Mouse (Mus musculus): ENCODE measurements around the gene 1700029F12Rik. TPM values are rescaled to one million over a fixed set of nuclear protein-coding genes. Genes with fewer than 3 reads are reported as not detected.

1700029F12Rik gene
- total and polyA plus RNA-seq, 3 experiments, result not detected

DNA sequence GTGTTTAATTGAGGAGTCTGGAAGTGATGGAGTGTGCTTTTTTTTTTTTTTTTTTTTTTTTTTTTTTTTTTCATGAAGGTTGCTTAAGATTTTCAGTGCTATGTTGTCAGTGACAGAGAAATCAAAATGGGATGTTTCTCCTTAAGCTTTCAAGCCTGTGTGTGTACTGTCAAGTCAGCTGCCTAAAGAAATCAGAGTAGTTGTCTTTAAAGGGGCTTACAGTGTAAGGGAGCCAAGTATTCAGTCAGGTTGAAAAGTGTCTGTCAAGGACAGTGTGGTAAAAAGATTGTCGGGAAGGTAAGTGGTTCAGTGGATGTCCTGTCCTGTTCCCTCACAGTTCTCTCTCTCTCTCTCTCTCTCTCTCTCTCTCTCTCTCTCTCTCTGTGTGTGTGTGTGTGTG, 39.3 kb upstream of the 1700029F12Rik start:
- Histone ChIP-seq H3K27me3 (replicated peaks) (no peaks in the 10 kb centered on the region), H3K4me2 (ENCODE audit: insufficient read depth, low read depth, poor library complexity, severe bottlenecking) (no peak overlapping the region), H3K9me3 (replicated peaks; ENCODE audit: low read length) (peaks cover 6% of the 10 kb centered on the region), H3K9ac (ENCODE audit: insufficient read depth, low read depth) (no peak overlapping the region), H3K27ac (ENCODE audit: insufficient read depth, low read depth) (no peak overlapping the region), H3K79me2 (replicated peaks; ENCODE audit: control insufficient read depth, extremely low read depth, insufficient read depth, poor library complexity, severe bottlenecking) (no peaks in the 10 kb centered on the region), H3K4me3 (replicated peaks in 1 of 3; ENCODE audit: low read depth in 2 of 3, low read length in 2 of 3, poor library complexity in 1 of 3) (no peak overlapping the region), H3K36me3 (replicated peaks in 1 of 2; ENCODE audit: control insufficient read depth in 1 of 2, insufficient read depth in 1 of 2, low read length in 1 of 2) (no peaks in the 10 kb centered on the region), H3K4me1 (ENCODE audit: control insufficient read depth in 1 of 2, insufficient read depth in 2 of 2) (no peaks in the 10 kb centered on the region)
- no peak for TF ChIP-seq IRF4 (IDR thresholded peaks at IDR 0.05; ENCODE audit: low read depth, low read length)
- TF ChIP-seq POLR2A (IDR thresholded peaks at IDR 0.05; ENCODE audit: low read depth, low read length), result no peak
- no peak for TF ChIP-seq SIN3A (IDR thresholded peaks at IDR 0.05; ENCODE audit: low read length)
- TF ChIP-seq RCOR1 (conservative IDR thresholded peaks at IDR 0.05; ENCODE audit: low read depth, low read length), result no peak
- TF ChIP-seq PAX5 (IDR thresholded peaks at IDR 0.05; ENCODE audit: low read length), result no peak
- in situ Hi-C loops (cut with MboI; ENCODE audit: low pct_ligation_motif_present, low pct_unique_long_range_greater_than_20kb, low sequenced_read_pairs), result no loop called here
- dilution Hi-C loops (cut with MboI; ENCODE audit: extremely low pct_ligation_motif_present, extremely low pct_unique_long_range_greater_than_20kb, low sequenced_read_pairs), result no loop called here
- no peak for DNase-seq (ENCODE audit: extremely low read depth)

DNA sequence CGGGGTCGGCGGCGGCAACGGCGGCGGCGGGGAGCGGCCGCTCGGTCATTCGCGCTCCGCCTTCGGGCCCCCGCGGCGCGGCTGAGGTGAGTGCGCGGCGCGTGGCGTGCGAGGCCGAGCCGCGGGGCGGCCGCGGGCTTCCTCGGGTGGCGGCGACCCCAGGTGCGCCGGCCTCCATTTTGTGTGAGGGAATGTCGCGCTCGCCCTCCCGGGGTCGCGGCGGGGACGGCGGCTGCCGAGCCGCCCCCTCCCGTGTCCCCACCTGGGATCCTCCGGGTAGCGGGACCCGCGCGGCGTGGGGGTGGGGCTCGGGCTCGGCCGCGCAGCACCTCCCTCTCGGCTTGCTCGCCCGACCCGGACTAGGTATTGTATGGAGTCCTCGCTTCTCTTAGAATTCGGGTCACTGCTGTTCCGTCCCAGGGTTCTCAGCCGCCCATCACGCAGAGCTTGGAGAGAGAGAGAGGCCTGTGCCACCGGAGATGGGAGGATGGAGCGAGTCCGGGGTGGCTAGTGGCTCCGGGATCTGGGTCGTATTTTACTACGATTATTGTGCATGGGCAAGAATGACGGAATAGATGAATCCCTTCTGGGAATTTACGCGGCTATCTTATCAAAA, 37.6 kb upstream of the 1700029F12Rik start:
- no peak overlapping the region for H3K4me3 ChIP-seq (replicated peaks in 1 of 3; ENCODE audit: low read depth in 2 of 3, low read length in 2 of 3, poor library complexity in 1 of 3)
- no peak for DNase-seq (ENCODE audit: extremely low read depth)
- no peaks in the 10 kb centered on the region for H3K27me3 ChIP-seq (replicated peaks)
- no peaks in the 10 kb centered on the region for H3K4me1 ChIP-seq (ENCODE audit: control insufficient read depth in 1 of 2, insufficient read depth in 2 of 2)
- H3K36me3 ChIP-seq (replicated peaks in 1 of 2; ENCODE audit: control insufficient read depth in 1 of 2, insufficient read depth in 1 of 2, low read length in 1 of 2), result no peaks in the 10 kb centered on the region
- no peak overlapping the region for H3K4me2 ChIP-seq (ENCODE audit: insufficient read depth, low read depth, poor library complexity, severe bottlenecking)
- in situ Hi-C loops (cut with MboI; ENCODE audit: low pct_ligation_motif_present, low pct_unique_long_range_greater_than_20kb, low sequenced_read_pairs), result no loop called here
- H3K27ac ChIP-seq (ENCODE audit: insufficient read depth, low read depth), result no peak overlapping the region
- H3K79me2 ChIP-seq (replicated peaks; ENCODE audit: control insufficient read depth, extremely low read depth, insufficient read depth, poor library complexity, severe bottlenecking), result no peaks in the 10 kb centered on the region
- H3K9me3 ChIP-seq (replicated peaks; ENCODE audit: low read length), result peaks cover 6% of the 10 kb centered on the region
- dilution Hi-C loops (cut with MboI; ENCODE audit: extremely low pct_ligation_motif_present, extremely low pct_unique_long_range_greater_than_20kb, low sequenced_read_pairs), result no loop called here
- TF ChIP-seq ELF1 (IDR thresholded peaks at IDR 0.05; ENCODE audit: low read depth, low read length), result no peak
- no peak for TF ChIP-seq KAT2A (IDR thresholded peaks at IDR 0.05; ENCODE audit: insufficient replicate concordance, low read length)
- no peak for TF ChIP-seq BHLHE40 (IDR thresholded peaks at IDR 0.05; ENCODE audit: low read depth, low read length)
- TF ChIP-seq ZKSCAN1 (IDR thresholded peaks at IDR 0.05; ENCODE audit: borderline replicate concordance, low read depth, low read length), result no peak
- no peak for TF ChIP-seq MAZ (IDR thresholded peaks at IDR 0.05; ENCODE audit: low read depth, low read length)
- no peak for TF ChIP-seq E2F4 (IDR thresholded peaks at IDR 0.05; ENCODE audit: insufficient replicate concordance, low read depth, low read length)
- TF ChIP-seq POLR2A (IDR thresholded peaks at IDR 0.05; ENCODE audit: low read depth, low read length), result no peak
- no peak for TF ChIP-seq ZNF384 (IDR thresholded peaks at IDR 0.05; ENCODE audit: low read depth, low read length)
- TF ChIP-seq HCFC1 (IDR thresholded peaks at IDR 0.05; ENCODE audit: low read depth, low read length), result no peak
- no peak for TF ChIP-seq ZMIZ1 (IDR thresholded peaks at IDR 0.05; ENCODE audit: low read depth, low read length)
- no peak for TF ChIP-seq MYC (IDR thresholded peaks at IDR 0.05; ENCODE audit: low read depth, low read length)
- no peak for TF ChIP-seq TBP (conservative IDR thresholded peaks at IDR 0.05; ENCODE audit: low read depth, low read length)
- TF ChIP-seq GABPA (IDR thresholded peaks at IDR 0.05; ENCODE audit: insufficient replicate concordance, low read depth, low read length), result no peak
- no peak for TF ChIP-seq CHD1 (IDR thresholded peaks at IDR 0.05; ENCODE audit: low read depth, low read length)
- TF ChIP-seq MAFK (IDR thresholded peaks at IDR 0.05; ENCODE audit: insufficient replicate concordance, low read length), result no peak
- no peak for TF ChIP-seq SIN3A (IDR thresholded peaks at IDR 0.05; ENCODE audit: low read length)
- TF ChIP-seq RAD21 (IDR thresholded peaks at IDR 0.05; ENCODE audit: low read depth, low read length), result no peak
- no peak overlapping the region for H3K9ac ChIP-seq (ENCODE audit: insufficient read depth, low read depth)

Data from CH12.LX (cell line).